Mouse (Mus musculus) lung, adult 2 months (tissue): ENCODE data around the gene Tmprss15.

Source experiments
- CTCF ChIP-seq: fragments of 200-500 bp; IDR thresholded peaks from 2 replicates; pipeline ENCODE4 v1.5.1; 2011; ENCODE audit warnings: mild to moderate bottlenecking, low read length, control low read depth; ENCODE audit not compliant: insufficient read depth
- POLR2A ChIP-seq: fragments of 200-500 bp; IDR thresholded peaks from 2 replicates; pipeline ENCODE4 v1.6.1; 2011; ENCODE audit warnings: low read depth, mild to moderate bottlenecking, control low read depth, low read length, borderline replicate concordance; ENCODE audit errors: extremely low read depth

DNA sequence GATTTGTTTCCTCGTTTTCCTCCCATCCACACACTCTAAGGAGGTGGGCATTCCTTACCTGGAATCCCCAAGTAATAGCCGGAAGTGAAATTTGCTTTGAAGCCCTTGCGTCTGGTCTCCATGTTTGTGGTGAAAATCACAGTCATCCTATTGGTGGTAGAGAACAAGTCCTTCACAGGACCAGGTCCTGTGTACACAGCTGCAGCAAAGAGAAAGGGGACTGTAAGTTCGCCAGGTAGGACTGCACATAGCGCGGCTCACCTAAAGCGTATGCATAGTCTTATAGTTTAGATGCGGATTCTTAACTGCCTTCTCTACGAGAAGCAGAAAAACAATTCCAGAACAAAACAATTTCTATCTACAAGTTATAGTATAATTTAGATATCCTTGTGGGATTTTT is 89.2 kb downstream of the Tmprss15 start:
- TF ChIP-seq CTCF (no peak), POLR2A (no peak)
